Mouse (Mus musculus): ENCODE data around the gene Cabp4. TPM values are rescaled to one million over a fixed set of nuclear protein-coding genes. Genes with fewer than 3 reads are reported as not detected.

The Cabp4 gene
- polyA plus RNA-seq, 1 experiment from 2014 or later = not detected

GRCm38 (mm10) chr19:4119716-4120487, 23.9 kb downstream of the Cabp4 start:
- 94% methylated on average over 6 of the region's 6 CpGs for WGBS
- H3K4me2 ChIP-seq (ENCODE audit: low read depth, severe bottlenecking) = no peak overlapping the region

DNA sequence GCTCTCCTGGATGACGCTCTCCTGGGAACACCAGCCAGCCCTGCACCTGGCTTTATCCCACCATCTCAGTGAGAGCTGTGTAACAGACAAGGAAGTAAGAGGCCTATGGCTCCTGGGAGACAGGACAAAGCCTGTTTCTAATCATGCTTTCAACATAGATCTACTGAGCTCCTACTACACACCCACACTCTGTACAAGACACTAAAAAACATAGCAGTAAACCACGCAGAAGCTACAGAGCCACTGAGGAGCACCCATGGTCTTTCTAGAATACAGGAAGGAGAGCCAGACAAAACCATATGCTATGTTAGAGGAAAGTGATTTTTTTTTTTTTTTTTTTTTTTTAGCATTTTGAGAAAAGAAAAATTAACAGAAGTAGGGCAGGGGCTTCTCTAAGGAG, 25.5 kb downstream of the Cabp4 start:
- WGBS = 93% methylated on average over 2 of the region's 2 CpGs
- ATAC-seq (ENCODE audit: insufficient number of reproducible peaks, low FRiP score, low TSS enrichment, low read depth) = no peak
- Histone ChIP-seq H3K9ac (ENCODE audit: low read length) (no peak overlapping the region), H3K4me2 (ENCODE audit: low read depth, severe bottlenecking) (no peak overlapping the region), H3K27me3 (ENCODE audit: control insufficient read depth, insufficient read depth, low read length) (no peaks in the 10 kb centered on the region), H3K27ac (replicated peaks; ENCODE audit: low read depth, low read length) (no peak overlapping the region), H3K36me3 (ENCODE audit: control insufficient read depth, insufficient read depth, low read length) (peaks cover 11% of the 10 kb centered on the region; the same call in 1 of the 2 replicates), H3K9me3 (ENCODE audit: control insufficient read depth, low read length) (no peaks in the 10 kb centered on the region), H3K4me3 (ENCODE audit: low read depth, low read length) (no peak overlapping the region), H3K4me1 (ENCODE audit: control insufficient read depth, insufficient read depth, low read length) (peaks cover 15% of the 10 kb centered on the region)
- no peak for DNase-seq (ENCODE audit: low spot score)

More at GRCm38 (mm10) chr19:4119716-4120487, 23.9 kb downstream of the Cabp4 start:
- Histone ChIP-seq H3K4me1 (ENCODE audit: control insufficient read depth, insufficient read depth, low read length) (0 out of 2 replicates have a peak, but pooled peaks cover 8% of the 10 kb centered on the region), H3K9me3 (ENCODE audit: control insufficient read depth, low read length) (no peaks in the 10 kb centered on the region), H3K27ac (replicated peaks; ENCODE audit: low read depth, low read length) (no peak overlapping the region), H3K4me3 (ENCODE audit: low read depth, low read length) (no peak overlapping the region), H3K36me3 (ENCODE audit: control insufficient read depth, insufficient read depth, low read length) (peaks cover 5% of the 10 kb centered on the region; the same call in 1 of the 2 replicates), H3K9ac (ENCODE audit: low read length) (no peak overlapping the region), H3K27me3 (ENCODE audit: control insufficient read depth, insufficient read depth, low read length) (no peaks in the 10 kb centered on the region)
- ATAC-seq (ENCODE audit: insufficient number of reproducible peaks, low FRiP score, low TSS enrichment, low read depth) (no peak), DNase-seq (ENCODE audit: low spot score) (no peak)

GRCm38 (mm10) chr19:4117006-4117405, 26.8 kb downstream of the Cabp4 start:
- Histone ChIP-seq H3K4me3 (ENCODE audit: low read depth, low read length) (no peak overlapping the region), H3K27ac (replicated peaks; ENCODE audit: low read depth, low read length) (no peak overlapping the region), H3K27me3 (ENCODE audit: control insufficient read depth, insufficient read depth, low read length) (no peaks in the 10 kb centered on the region), H3K4me1 (ENCODE audit: control insufficient read depth, insufficient read depth, low read length) (peaks cover 17% of the 10 kb centered on the region), H3K4me2 (ENCODE audit: low read depth, severe bottlenecking) (no peak overlapping the region), H3K36me3 (ENCODE audit: control insufficient read depth, insufficient read depth, low read length) (peaks cover 17% of the 10 kb centered on the region; the same call in 1 of the 2 replicates), H3K9ac (ENCODE audit: low read length) (no peak overlapping the region), H3K9me3 (ENCODE audit: control insufficient read depth, low read length) (no peaks in the 10 kb centered on the region)
- DNase-seq (ENCODE audit: low spot score) (no peak), ATAC-seq (ENCODE audit: insufficient number of reproducible peaks, low FRiP score, low TSS enrichment, low read depth) (no peak)
- 98% methylated on average over 7 of the region's 7 CpGs for WGBS

DNA sequence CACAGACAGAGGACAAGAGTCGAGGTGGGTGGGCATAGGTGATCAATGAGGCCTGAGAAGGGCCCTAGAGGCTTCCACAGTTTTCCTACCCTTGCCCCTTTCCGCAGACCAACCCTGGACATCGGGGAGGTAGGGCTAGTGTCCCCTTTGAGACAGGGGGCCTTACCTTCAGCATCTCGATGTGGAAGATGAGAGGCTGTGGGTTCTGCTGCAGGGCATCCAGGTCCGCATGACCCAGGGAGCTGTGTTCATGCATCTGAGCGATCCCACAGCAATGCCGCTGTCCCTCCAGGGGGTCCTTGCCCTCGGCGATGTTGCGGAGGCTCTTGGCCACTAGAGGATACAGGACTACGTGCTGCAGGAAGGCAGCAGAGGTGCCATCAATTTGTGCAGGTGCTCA, 28.0 kb downstream of the Cabp4 start:
- ATAC-seq (ENCODE audit: insufficient number of reproducible peaks, low FRiP score, low TSS enrichment, low read depth) = no peak
- no peak for DNase-seq (ENCODE audit: low spot score)
- Histone ChIP-seq H3K27me3 (ENCODE audit: control insufficient read depth, insufficient read depth, low read length) (no peaks in the 10 kb centered on the region), H3K36me3 (ENCODE audit: control insufficient read depth, insufficient read depth, low read length) (peaks cover 17% of the 10 kb centered on the region; the same call in 1 of the 2 replicates), H3K9ac (ENCODE audit: low read length) (no peak overlapping the region), H3K4me2 (ENCODE audit: low read depth, severe bottlenecking) (no peak overlapping the region), H3K9me3 (ENCODE audit: control insufficient read depth, low read length) (no peaks in the 10 kb centered on the region), H3K4me1 (ENCODE audit: control insufficient read depth, insufficient read depth, low read length) (peaks cover 15% of the 10 kb centered on the region), H3K4me3 (ENCODE audit: low read depth, low read length) (no peak overlapping the region), H3K27ac (replicated peaks; ENCODE audit: low read depth, low read length) (no peak overlapping the region)
- WGBS = 89% methylated on average over 11 of the region's 11 CpGs

DNA sequence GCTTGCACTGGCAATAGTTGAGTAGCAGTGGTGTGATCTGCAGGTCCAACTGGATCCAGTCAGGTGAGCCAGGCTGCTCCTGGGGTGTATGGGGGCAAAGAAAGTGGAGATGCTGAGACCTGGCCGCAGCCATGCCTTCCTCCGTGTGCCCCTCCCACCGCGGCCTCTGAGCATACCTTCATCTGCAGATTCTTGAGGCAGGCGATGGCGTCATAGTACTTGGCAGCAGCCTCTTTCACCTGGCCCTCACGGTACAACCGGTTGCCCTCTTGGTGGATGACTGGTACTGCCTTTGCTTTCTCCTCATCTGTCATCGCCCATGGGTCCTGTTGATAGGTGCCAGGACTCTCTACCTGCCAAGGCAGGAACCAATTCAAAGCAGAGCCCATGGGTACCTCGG, 28.7 kb downstream of the Cabp4 start:
- Histone ChIP-seq H3K4me2 (ENCODE audit: low read depth, severe bottlenecking) (no peak overlapping the region), H3K9ac (ENCODE audit: low read length) (no peak overlapping the region), H3K4me1 (ENCODE audit: control insufficient read depth, insufficient read depth, low read length) (peaks cover 12% of the 10 kb centered on the region), H3K9me3 (ENCODE audit: control insufficient read depth, low read length) (no peaks in the 10 kb centered on the region), H3K27ac (replicated peaks; ENCODE audit: low read depth, low read length) (no peak overlapping the region), H3K36me3 (ENCODE audit: control insufficient read depth, insufficient read depth, low read length) (peaks cover 17% of the 10 kb centered on the region; the same call in 1 of the 2 replicates), H3K4me3 (ENCODE audit: low read depth, low read length) (no peak overlapping the region), H3K27me3 (ENCODE audit: control insufficient read depth, insufficient read depth, low read length) (no peaks in the 10 kb centered on the region)
- DNase-seq (ENCODE audit: low spot score) (no peak), ATAC-seq (ENCODE audit: insufficient number of reproducible peaks, low FRiP score, low TSS enrichment, low read depth) (no peak)
- 92% methylated on average over 10 of the region's 10 CpGs for WGBS

GRCm38 (mm10) chr19:4114551-4114950, 29.3 kb downstream of the Cabp4 start:
- Histone ChIP-seq H3K27me3 (ENCODE audit: control insufficient read depth, insufficient read depth, low read length) (no peaks in the 10 kb centered on the region), H3K27ac (replicated peaks; ENCODE audit: low read depth, low read length) (no peak overlapping the region), H3K9me3 (ENCODE audit: control insufficient read depth, low read length) (no peaks in the 10 kb centered on the region), H3K4me3 (ENCODE audit: low read depth, low read length) (no peak overlapping the region), H3K9ac (ENCODE audit: low read length) (no peak overlapping the region), H3K36me3 (ENCODE audit: control insufficient read depth, insufficient read depth, low read length) (peaks cover 17% of the 10 kb centered on the region; the same call in 1 of the 2 replicates), H3K4me2 (ENCODE audit: low read depth, severe bottlenecking) (no peak overlapping the region), H3K4me1 (ENCODE audit: control insufficient read depth, insufficient read depth, low read length) (peaks cover 12% of the 10 kb centered on the region)
- 86% methylated on average over 10 of the region's 10 CpGs for WGBS
- DNase-seq (ENCODE audit: low spot score) (no peak), ATAC-seq (ENCODE audit: insufficient number of reproducible peaks, low FRiP score, low TSS enrichment, low read depth) (no peak)

GRCm38 (mm10) chr19:4113806-4114230, 30.0 kb downstream of the Cabp4 start:
- DNase-seq (ENCODE audit: low spot score) = no peak
- peaks cover 17% of the 10 kb centered on the region; the same call in 1 of the 2 replicates for H3K36me3 ChIP-seq (ENCODE audit: control insufficient read depth, insufficient read depth, low read length)
- H3K9ac ChIP-seq (ENCODE audit: low read length) = no peak overlapping the region
- H3K27ac ChIP-seq (replicated peaks; ENCODE audit: low read depth, low read length) = peak overlapping the region; percentile 45; the same call in 1 of the 2 replicates
- H3K4me2 ChIP-seq (ENCODE audit: low read depth, severe bottlenecking) = peak overlapping the region; percentile 10; the same call in 1 of the 2 replicates
- no peak overlapping the region for H3K4me3 ChIP-seq (ENCODE audit: low read depth, low read length)
- H3K27me3 ChIP-seq (ENCODE audit: control insufficient read depth, insufficient read depth, low read length) = no peaks in the 10 kb centered on the region
- ATAC-seq (ENCODE audit: insufficient number of reproducible peaks, low FRiP score, low TSS enrichment, low read depth) = no peak
- peaks cover 12% of the 10 kb centered on the region for H3K4me1 ChIP-seq (ENCODE audit: control insufficient read depth, insufficient read depth, low read length)
- WGBS = 35% methylated on average over 5 of the region's 5 CpGs
- H3K9me3 ChIP-seq (ENCODE audit: control insufficient read depth, low read length) = no peaks in the 10 kb centered on the region

DNA sequence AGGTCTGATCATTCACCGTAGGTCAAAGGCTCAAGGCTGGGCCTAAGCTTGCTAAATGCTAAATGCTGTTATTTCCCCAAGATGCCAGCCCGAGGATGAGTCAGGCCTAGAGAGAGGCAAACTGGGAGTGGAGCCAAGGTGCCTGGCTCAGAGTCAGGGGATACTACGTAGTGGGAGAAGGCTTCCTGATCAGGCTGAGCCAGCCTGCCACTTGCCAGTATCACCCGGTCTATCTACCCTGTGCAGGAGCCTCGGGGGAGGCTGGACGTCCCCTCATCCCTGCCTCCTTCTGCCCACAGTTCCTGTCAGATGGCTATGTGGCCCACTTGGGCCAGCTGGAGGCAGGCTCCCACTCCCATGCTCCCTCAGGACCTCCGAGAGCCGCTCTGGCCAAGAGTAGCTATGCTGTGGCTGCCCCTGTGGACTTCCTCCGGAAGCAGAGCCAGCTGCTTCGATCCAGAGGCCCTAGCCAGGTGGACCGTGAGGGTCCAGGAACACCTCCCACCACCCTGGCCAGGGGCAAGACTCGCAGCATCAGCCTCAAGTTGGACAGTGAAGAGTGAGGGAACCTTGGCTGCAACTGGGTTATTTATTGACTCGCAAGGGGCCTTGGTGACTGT, 30.5 kb downstream of the Cabp4 start:
- no peak for DNase-seq (ENCODE audit: low spot score)

More for the DNA sequence above, 30.5 kb downstream of the Cabp4 start:
- H3K4me3 ChIP-seq (ENCODE audit: low read depth, low read length) = no peak overlapping the region
- peaks cover 12% of the 10 kb centered on the region for H3K4me1 ChIP-seq (ENCODE audit: control insufficient read depth, insufficient read depth, low read length)
- H3K27me3 ChIP-seq (ENCODE audit: control insufficient read depth, insufficient read depth, low read length) = no peaks in the 10 kb centered on the region
- 78% methylated on average over 13 of the region's 13 CpGs for WGBS
- no peak overlapping the region for H3K9ac ChIP-seq (ENCODE audit: low read length)
- peak overlapping the region; percentile 10; the same call in 1 of the 2 replicates for H3K4me2 ChIP-seq (ENCODE audit: low read depth, severe bottlenecking)
- H3K27ac ChIP-seq (replicated peaks; ENCODE audit: low read depth, low read length) = peak overlapping the region; percentile 45; the same call in 1 of the 2 replicates
- no peak for ATAC-seq (ENCODE audit: insufficient number of reproducible peaks, low FRiP score, low TSS enrichment, low read depth)
- H3K36me3 ChIP-seq (ENCODE audit: control insufficient read depth, insufficient read depth, low read length) = peaks cover 17% of the 10 kb centered on the region; the same call in 1 of the 2 replicates
- H3K9me3 ChIP-seq (ENCODE audit: control insufficient read depth, low read length) = no peaks in the 10 kb centered on the region

Data from limb, embryonic 11.5 days (tissue).